20 mouse cellular contexts compared by ENCODE assay signal in genomic region chr11:87002078-87002829, GRCm38 (mm10). TPM values are rescaled to one million over a fixed set of nuclear protein-coding genes. Genes with fewer than 3 reads are reported as not detected.
DNase-seq lines count a peak whose midpoint lies in the region; ATAC-seq and TF ChIP-seq lines count a peak whose summit lies in the region.
"Had no signal": no experiment of that assay in that cellular context is flagged by ENCODE, and none has a peak within 500 bp of the region (broad histone marks: within the 10 kb centered on the region; RNA-seq: fewer than 3 reads in every experiment).

No protein-coding gene starts in this region.

- 56% methylated on average over 10 of the region's 10 CpGs for WGBS in heart, embryonic 14.5 days
- WGBS in hindbrain, embryonic 10.5 days = 86% methylated on average over 10 of the region's 10 CpGs

- ATAC-seq in heart, embryonic 14.5 days (ENCODE audit: insufficient number of reproducible peaks, insufficient read depth, low FRiP score, low read depth) = no peak
- ATAC-seq: forebrain, embryonic 14.5 days had no signal

- H3K9me3 ChIP-seq in heart, embryonic 14.5 days (ENCODE audit: control insufficient read depth, low read length) = no peaks in the 10 kb centered on the region
- no peaks in the 10 kb centered on the region for H3K9me3 ChIP-seq in hindbrain, embryonic 10.5 days
- H3K9me3 ChIP-seq: embryonic facial prominence, embryonic 15.5 days; G1E; hindbrain, embryonic 15.5 days; megakaryocyte, embryonic 14.5 days had no signal

- no peaks in the 10 kb centered on the region for H3K27me3 ChIP-seq in heart, embryonic 14.5 days (ENCODE audit: control insufficient read depth, insufficient read depth, low read length)
- no peaks in the 10 kb centered on the region for H3K27me3 ChIP-seq in hindbrain, embryonic 10.5 days (ENCODE audit: insufficient read depth, poor library complexity, severe bottlenecking)
- H3K27me3 ChIP-seq: embryonic facial prominence, embryonic 15.5 days; hindbrain, embryonic 15.5 days had no signal

- TF ChIP-seq CTCF in left cerebral cortex, adult 2 months (IDR thresholded peaks at IDR 0.05) = no peak

- no peaks in the 10 kb centered on the region for H3K36me3 ChIP-seq in heart, embryonic 14.5 days (ENCODE audit: control insufficient read depth, insufficient read depth, low read length)
- H3K36me3 ChIP-seq in hindbrain, embryonic 10.5 days = no peaks in the 10 kb centered on the region
- H3K36me3 ChIP-seq: embryonic facial prominence, embryonic 15.5 days; G1E; hindbrain, embryonic 15.5 days had no signal

- H3K27ac ChIP-seq in heart, embryonic 14.5 days (replicated peaks in 1 of 2; ENCODE audit: control insufficient read depth in 1 of 2, insufficient read depth in 1 of 2, low read depth in 2 of 2, low read length in 2 of 2) = peak overlapping the region; percentile 20 to 44; a peak in 2 of 4 replicates
- H3K27ac ChIP-seq in left cerebral cortex, adult 2 months = peak overlapping the region; percentile 61; the same call in 1 of the 2 replicates
- no peak overlapping the region for H3K27ac ChIP-seq in hindbrain, embryonic 10.5 days
- H3K27ac ChIP-seq: embryonic facial prominence, embryonic 15.5 days; hindbrain, embryonic 15.5 days; liver, embryonic 14.5 days had no signal

- intact Hi-C loops in left cerebral cortex, adult 2 months (cut with DNase I) = no loop called here
- intact Hi-C loops in left cerebral cortex, postnatal 36 days (cut with DNase I) = no loop called here

- H3K4me1 ChIP-seq in heart, embryonic 14.5 days (ENCODE audit: control insufficient read depth in 2 of 2, insufficient read depth in 2 of 2, low read length in 2 of 2) = peaks cover 0 to 3% of the 10 kb centered on the region in 2 experiments; a peak in 2 of 4 replicates
- H3K4me1 ChIP-seq in hindbrain, embryonic 10.5 days (replicated peaks) = peaks cover 6% of the 10 kb centered on the region
- H3K4me1 ChIP-seq: hindbrain, embryonic 15.5 days had no signal

- H3K4me2 ChIP-seq in heart, embryonic 14.5 days (ENCODE audit: low read length) = no peak overlapping the region
- H3K4me2 ChIP-seq: embryonic facial prominence, embryonic 15.5 days; hindbrain, embryonic 15.5 days had no signal

- no peak overlapping the region for H3K4me3 ChIP-seq in heart, embryonic 14.5 days (ENCODE audit: control insufficient read depth in 1 of 2, insufficient read depth in 1 of 2, low read depth in 1 of 2, low read length in 2 of 2)
- H3K4me3 ChIP-seq in left cerebral cortex, adult 2 months = no peak overlapping the region
- no peak overlapping the region for H3K4me3 ChIP-seq in hindbrain, embryonic 10.5 days
- H3K4me3 ChIP-seq: embryonic facial prominence, embryonic 15.5 days; hindbrain, embryonic 15.5 days; megakaryocyte, embryonic 14.5 days had no signal

- no peak for DNase-seq in heart, adult 11 months
- DNase-seq in left cerebral cortex, adult 2 months (ENCODE audit: extremely low spot score in 1 of 2, low spot score in 2 of 2) = no peak
- no peak for DNase-seq in left cerebral cortex, postnatal 36 days (ENCODE audit: low spot score in 2 of 2)
- DNase-seq in brain, adult 2 months (ENCODE audit: low read depth, low spot score) = peak; percentile 92
- peak; percentile 38 to 47 for DNase-seq in lung, postnatal 4 days
- DNase-seq in hindbrain, embryonic 10.5 days (ENCODE audit: low spot score) = no peak
- no peak for DNase-seq in thymus, postnatal 4 days
- DNase-seq: adrenal gland, postnatal 25 days; gastrocnemius, postnatal 36 days; kidney, adult 8-10 months; kidney, postnatal 4 days; right cerebral cortex, postnatal 14 days; thymus, adult 18-20 months had no signal

- H3K9ac ChIP-seq in heart, embryonic 14.5 days (ENCODE audit: low read length) = no peak overlapping the region
- H3K9ac ChIP-seq: embryonic facial prominence, embryonic 15.5 days; hindbrain, embryonic 15.5 days; liver, embryonic 14.5 days had no signal

RNA-seq across cellular contexts. Expression of gene Ypel2, which starts 8.7 kb away (rescaled TPM):
- 22.8 and 23.5 TPM in 2 replicates for polyA plus RNA-seq in heart, embryonic 14.5 days (2014; fragmentation: Nextera tagmentation; extraction: Ambion mirVana)
- total RNA-seq in left cerebral cortex, adult 2 months (2021) = 10 to 100 TPM; 42.8 to 45.5 TPM
- total RNA-seq in left cerebral cortex, postnatal 36 days (2021) = 10 to 100 TPM; 47.5 to 52.3 TPM
- 4.2 and 4.3 TPM in 2 replicates for polyA plus RNA-seq in hindbrain, embryonic 10.5 days (2016; fragmentation: Nextera tagmentation; extraction: Ambion mirVana)

Comparison
In these comparisons a context has a peak if more than half of its experiments do, and no peak if none do; other contexts are left out.
1. DNase-seq: peak in brain, adult 2 months (single experiment) and lung, postnatal 4 days (2 of 2); none in heart, adult 11 months (single experiment), left cerebral cortex, adult 2 months (0 of 2), left cerebral cortex, postnatal 36 days (0 of 2), hindbrain, embryonic 10.5 days (single experiment) and thymus, postnatal 4 days (single experiment).